Mouse (Mus musculus): ENCODE data around the gene Fkbp7. TPM values are rescaled to one million over a fixed set of nuclear protein-coding genes. Genes with fewer than 3 reads are reported as not detected.
A peak's percentile ranks its signal among the peaks of the same experiment; 100 is the strongest.

Fkbp7 gene
- total and polyA plus RNA-seq, 2 experiments: 1.1 to 9.5 TPM

DNA sequence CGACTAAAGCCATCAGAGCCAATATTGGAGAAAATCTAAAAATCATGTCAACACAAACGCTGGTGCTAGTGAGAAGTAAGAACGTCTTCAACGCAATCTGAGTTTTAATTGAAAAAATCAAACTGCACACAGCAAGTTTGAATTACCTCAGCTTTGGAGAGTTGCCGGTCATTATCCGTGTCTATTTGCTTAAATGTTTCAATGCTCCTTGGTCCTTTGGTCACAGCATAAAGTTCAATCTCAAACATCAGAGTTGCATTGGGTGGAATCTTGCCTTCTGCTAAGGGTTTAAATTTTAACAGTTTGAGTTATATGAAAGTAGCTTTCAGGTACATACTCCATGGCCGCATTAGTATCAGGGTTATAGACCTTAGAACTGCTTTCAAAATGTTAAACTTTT lies 7.4 kb downstream of the Fkbp7 start:
- peak; percentile 89 for DNase-seq (ENCODE audit: extremely low read depth, low read depth, low spot score)
- no peak overlapping the region for H3K4me3 ChIP-seq (ENCODE audit: insufficient read depth, low read depth, low read length)
- peaks cover 12% of the 10 kb centered on the region; the same call in 1 of the 2 replicates for H3K36me3 ChIP-seq (ENCODE audit: control insufficient read depth, insufficient read depth, low read length)
- H3K4me1 ChIP-seq (ENCODE audit: control insufficient read depth, insufficient read depth, low read length): no peaks in the 10 kb centered on the region
- 61% methylated on average over 7 of the region's 7 CpGs for WGBS
- TF ChIP-seq POLR2A (IDR thresholded peaks at IDR 0.05; ENCODE audit: extremely low read depth, insufficient read depth, low read length) (no peak), CTCF (IDR thresholded peaks at IDR 0.05; ENCODE audit: low read depth, low read length) (no peak)
- no peaks in the 10 kb centered on the region for H3K79me2 ChIP-seq (ENCODE audit: control insufficient read depth, insufficient read depth, low read length)
- H3K9ac ChIP-seq (ENCODE audit: low read depth, low read length): no peak overlapping the region
- no peaks in the 10 kb centered on the region for H3K27me3 ChIP-seq (ENCODE audit: control insufficient read depth, insufficient read depth, low read length)
- H3K27ac ChIP-seq (replicated peaks; ENCODE audit: insufficient read depth, low read depth, low read length): no peak overlapping the region

DNA sequence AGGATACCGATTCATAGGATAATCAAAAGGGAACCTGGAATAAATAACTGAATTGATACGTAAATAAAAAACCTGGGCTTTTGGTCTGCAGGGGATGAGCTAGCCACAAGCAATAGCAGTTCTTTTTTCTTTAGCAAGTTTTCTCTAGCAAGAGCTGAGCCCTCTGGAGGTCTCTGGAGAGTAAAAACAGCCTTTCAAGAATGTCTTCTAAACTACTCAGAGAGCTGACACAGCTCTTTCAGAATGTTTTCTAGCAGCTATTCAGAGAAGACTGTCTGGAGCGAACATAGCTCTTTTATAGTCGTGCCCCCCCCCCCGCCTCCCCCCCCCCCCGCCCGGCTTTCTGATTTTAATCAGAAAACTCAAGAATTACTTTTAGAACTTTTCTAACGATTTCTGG lies 13.5 kb downstream of the Fkbp7 start:
- no peak overlapping the region for H3K27ac ChIP-seq (replicated peaks; ENCODE audit: insufficient read depth, low read depth, low read length)
- no peak for DNase-seq (ENCODE audit: extremely low read depth, low read depth, low spot score)
- H3K79me2 ChIP-seq (ENCODE audit: control insufficient read depth, insufficient read depth, low read length): no peaks in the 10 kb centered on the region
- TF ChIP-seq CTCF (IDR thresholded peaks at IDR 0.05; ENCODE audit: low read depth, low read length) (no peak), POLR2A (IDR thresholded peaks at IDR 0.05; ENCODE audit: extremely low read depth, insufficient read depth, low read length) (no peak)
- H3K4me3 ChIP-seq (ENCODE audit: insufficient read depth, low read depth, low read length): no peak overlapping the region
- no peaks in the 10 kb centered on the region for H3K27me3 ChIP-seq (ENCODE audit: control insufficient read depth, insufficient read depth, low read length)
- H3K36me3 ChIP-seq (ENCODE audit: control insufficient read depth, insufficient read depth, low read length): peaks cover 8% of the 10 kb centered on the region; the same call in 1 of the 2 replicates
- H3K9ac ChIP-seq (ENCODE audit: low read depth, low read length): no peak overlapping the region
- no peaks in the 10 kb centered on the region; the same call in 1 of the 2 replicates for H3K4me1 ChIP-seq (ENCODE audit: control insufficient read depth, insufficient read depth, low read length)
- 71% methylated on average over 8 of the region's 8 CpGs for WGBS

DNA sequence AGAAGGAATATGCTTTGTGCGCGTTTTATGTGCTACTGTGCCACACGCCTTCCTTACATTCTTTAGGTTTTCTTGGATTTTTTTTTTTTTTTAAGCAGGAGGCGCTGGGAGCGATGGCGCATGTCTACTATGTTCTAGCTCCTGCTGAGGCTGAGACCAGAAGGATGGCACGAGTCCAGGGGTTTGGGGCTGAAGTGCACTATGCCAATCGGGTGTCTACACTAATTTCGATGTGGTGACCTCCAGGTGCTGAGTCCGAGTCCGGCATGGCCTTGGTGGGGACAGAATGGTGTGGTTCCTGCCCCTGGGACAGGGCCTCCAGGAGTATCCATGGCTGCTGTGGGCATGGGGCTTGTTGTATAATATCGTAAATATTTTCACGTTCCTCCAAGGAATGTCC lies 14.4 kb downstream of the Fkbp7 start:
- DNase-seq (ENCODE audit: extremely low read depth, low read depth, low spot score): no peak
- no peak overlapping the region for H3K4me3 ChIP-seq (ENCODE audit: insufficient read depth, low read depth, low read length)
- no peak overlapping the region for H3K9ac ChIP-seq (ENCODE audit: low read depth, low read length)
- no peaks in the 10 kb centered on the region for H3K27me3 ChIP-seq (ENCODE audit: control insufficient read depth, insufficient read depth, low read length)
- WGBS: 79% methylated on average over 13 of the region's 13 CpGs
- H3K79me2 ChIP-seq (ENCODE audit: control insufficient read depth, insufficient read depth, low read length): no peaks in the 10 kb centered on the region
- H3K36me3 ChIP-seq (ENCODE audit: control insufficient read depth, insufficient read depth, low read length): peaks cover 3% of the 10 kb centered on the region; the same call in 1 of the 2 replicates
- no peaks in the 10 kb centered on the region; the same call in 1 of the 2 replicates for H3K4me1 ChIP-seq (ENCODE audit: control insufficient read depth, insufficient read depth, low read length)
- TF ChIP-seq CTCF (IDR thresholded peaks at IDR 0.05; ENCODE audit: low read depth, low read length) (no peak), POLR2A (IDR thresholded peaks at IDR 0.05; ENCODE audit: extremely low read depth, insufficient read depth, low read length) (no peak)
- no peak overlapping the region for H3K27ac ChIP-seq (replicated peaks; ENCODE audit: insufficient read depth, low read depth, low read length)

- no peaks in the 10 kb centered on the region for H3K79me2 ChIP-seq (ENCODE audit: control insufficient read depth, insufficient read depth, low read length)
- no peaks in the 10 kb centered on the region; the same call in 1 of the 2 replicates for H3K4me1 ChIP-seq (ENCODE audit: control insufficient read depth, insufficient read depth, low read length)
- 7% methylated on average over 1 of the region's 1 CpGs for WGBS
- H3K9ac ChIP-seq (ENCODE audit: low read depth, low read length): no peak overlapping the region
- H3K4me3 ChIP-seq (ENCODE audit: insufficient read depth, low read depth, low read length): no peak overlapping the region
- peak; percentile 53 for DNase-seq (ENCODE audit: extremely low read depth, low read depth, low spot score)
- no peak overlapping the region for H3K27ac ChIP-seq (replicated peaks; ENCODE audit: insufficient read depth, low read depth, low read length)
- no peaks in the 10 kb centered on the region for H3K27me3 ChIP-seq (ENCODE audit: control insufficient read depth, insufficient read depth, low read length)
- H3K36me3 ChIP-seq (ENCODE audit: control insufficient read depth, insufficient read depth, low read length): no peaks in the 10 kb centered on the region
- TF ChIP-seq POLR2A (IDR thresholded peaks at IDR 0.05; ENCODE audit: extremely low read depth, insufficient read depth, low read length) (no peak), CTCF (IDR thresholded peaks at IDR 0.05; ENCODE audit: low read depth, low read length) (peak; percentile 37)
These were observed 16.9 kb downstream of the Fkbp7 start for GRCm38 (mm10) chr2:76655982-76656381.

- H3K9ac ChIP-seq (ENCODE audit: low read depth, low read length): no peak overlapping the region
- 82% methylated on average over 3 of the region's 3 CpGs for WGBS
- no peak overlapping the region for H3K27ac ChIP-seq (replicated peaks; ENCODE audit: insufficient read depth, low read depth, low read length)
- no peak overlapping the region for H3K4me3 ChIP-seq (ENCODE audit: insufficient read depth, low read depth, low read length)
- H3K79me2 ChIP-seq (ENCODE audit: control insufficient read depth, insufficient read depth, low read length): no peaks in the 10 kb centered on the region
- TF ChIP-seq CTCF (IDR thresholded peaks at IDR 0.05; ENCODE audit: low read depth, low read length) (no peak), POLR2A (IDR thresholded peaks at IDR 0.05; ENCODE audit: extremely low read depth, insufficient read depth, low read length) (no peak)
- no peaks in the 10 kb centered on the region for H3K36me3 ChIP-seq (ENCODE audit: control insufficient read depth, insufficient read depth, low read length)
- H3K4me1 ChIP-seq (ENCODE audit: control insufficient read depth, insufficient read depth, low read length): no peaks in the 10 kb centered on the region; the same call in 1 of the 2 replicates
- H3K27me3 ChIP-seq (ENCODE audit: control insufficient read depth, insufficient read depth, low read length): no peaks in the 10 kb centered on the region
- no peak for DNase-seq (ENCODE audit: extremely low read depth, low read depth, low spot score)
These were observed 17.5 kb downstream of the Fkbp7 start for GRCm38 (mm10) chr2:76655444-76655843.

DNA sequence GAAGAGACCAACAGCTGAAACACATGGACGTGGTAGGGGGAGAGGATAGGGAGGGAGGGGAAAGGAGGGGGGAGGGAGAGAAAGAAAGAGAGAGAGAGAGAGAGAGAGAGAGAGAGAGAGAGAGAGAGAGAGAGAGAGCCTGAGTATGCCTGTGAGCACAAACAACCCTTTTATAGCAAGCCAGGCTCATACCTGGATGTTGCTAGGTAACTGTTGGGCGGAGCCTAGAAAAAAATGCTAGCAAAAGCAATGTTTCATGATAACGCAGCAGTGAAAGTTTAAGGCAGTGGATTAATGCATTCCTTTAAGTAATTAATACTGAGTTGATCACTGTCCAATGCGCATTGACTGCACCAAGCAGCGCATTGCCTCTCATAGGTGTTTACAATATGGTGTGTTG lies 18.3 kb downstream of the Fkbp7 start:
- H3K4me3 ChIP-seq (ENCODE audit: insufficient read depth, low read depth, low read length): no peak overlapping the region
- DNase-seq (ENCODE audit: extremely low read depth, low read depth, low spot score): no peak
- H3K27me3 ChIP-seq (ENCODE audit: control insufficient read depth, insufficient read depth, low read length): no peaks in the 10 kb centered on the region
- no peak overlapping the region for H3K9ac ChIP-seq (ENCODE audit: low read depth, low read length)
- no peaks in the 10 kb centered on the region for H3K79me2 ChIP-seq (ENCODE audit: control insufficient read depth, insufficient read depth, low read length)
- 89% methylated on average over 5 of the region's 5 CpGs for WGBS
- H3K36me3 ChIP-seq (ENCODE audit: control insufficient read depth, insufficient read depth, low read length): no peaks in the 10 kb centered on the region
- H3K27ac ChIP-seq (replicated peaks; ENCODE audit: insufficient read depth, low read depth, low read length): no peak overlapping the region
- H3K4me1 ChIP-seq (ENCODE audit: control insufficient read depth, insufficient read depth, low read length): no peaks in the 10 kb centered on the region; the same call in 1 of the 2 replicates
- TF ChIP-seq CTCF (IDR thresholded peaks at IDR 0.05; ENCODE audit: low read depth, low read length): no peak
- no peak for TF ChIP-seq POLR2A (IDR thresholded peaks at IDR 0.05; ENCODE audit: extremely low read depth, insufficient read depth, low read length)

Data from liver, adult 2 months (tissue).